Mouse (Mus musculus) heart, postnatal 0 days (tissue): ENCODE measurements around the gene Yars.

ENCODE experiments used
- CTCF ChIP-seq: IDR thresholded peaks from 2 replicates; pipeline ENCODE4 v1.5.1; 2016; ENCODE audit warnings: antibody characterized with exemption, control low read depth, low read depth
- EP300 ChIP-seq: IDR thresholded peaks from 2 replicates; pipeline ENCODE4 v1.6.1; 2016; ENCODE audit warnings: antibody characterized with exemption, low read depth

GRCm38 (mm10) chr4:129247381-129248242 is 58.1 kb downstream of the Yars start:
- TF ChIP-seq EP300 (no peak), CTCF (no peak)
